Mouse (Mus musculus) midbrain, embryonic 13.5 days (tissue): ENCODE results near the gene Slc30a2. TPM values are rescaled to one million over a fixed set of nuclear protein-coding genes. Genes with fewer than 3 reads are reported as not detected.
"Not testable (repeated sequence)": the region's sequence is repeated elsewhere in the genome, so short reads cannot be mapped to it uniquely, and the experiment has no call there.

Source experiments
- ATAC-seq: fragments of 200-750 bp; cut with Nextera tagmentation; 2 replicates; pipeline ENCODE4 v1.8.0; 2017; ENCODE audit warnings: mild to moderate bottlenecking, moderate TSS enrichment, moderate library complexity
- H3K27ac ChIP-seq: fragments of 300-500 bp; sonication (generic); 2 replicates; pipeline ENCODE4 v1.5.1; 2015; ENCODE audit warnings: inconsistent platforms, mild to moderate bottlenecking, moderate library complexity
- H3K27me3 ChIP-seq: fragments of 300-500 bp; sonication (generic); 2 replicates; pipeline ENCODE4 v1.6.1; 2015; ENCODE audit warnings: mild to moderate bottlenecking, inconsistent platforms
- H3K36me3 ChIP-seq: fragments of 300-500 bp; sonication (generic); 2 replicates; pipeline ENCODE4 v1.6.1; 2015; ENCODE audit warnings: mild to moderate bottlenecking, inconsistent platforms
- H3K4me1 ChIP-seq: fragments of 300-500 bp; sonication (generic); replicated peaks from 2 replicates; pipeline ENCODE4 v1.6.1; 2015; ENCODE audit warnings: inconsistent platforms
- H3K4me2 ChIP-seq: fragments of 300-500 bp; sonication (generic); replicated peaks from 2 replicates; pipeline ENCODE4 v1.6.1; 2015; ENCODE audit warnings: moderate library complexity, mild to moderate bottlenecking, inconsistent platforms
- H3K4me3 ChIP-seq: fragments of 300-500 bp; sonication (generic); replicated peaks from 2 replicates; pipeline ENCODE4 v1.5.1; 2015; ENCODE audit warnings: mild to moderate bottlenecking, inconsistent platforms
- H3K9ac ChIP-seq: fragments of 300-500 bp; sonication (generic); replicated peaks from 2 replicates; pipeline ENCODE4 v1.6.1; 2015; ENCODE audit warnings: mild to moderate bottlenecking, inconsistent platforms
- H3K9me3 ChIP-seq: fragments of 300-500 bp; sonication (generic); 2 replicates; pipeline ENCODE4 v1.6.1; 2016; ENCODE audit warnings: mild to moderate bottlenecking, inconsistent platforms
- WGBS: fragments of 180-500 bp; shearing (Covaris S2); methylation state at CpG from one replicate; pipeline ENCODE4 v1.1.7; 2015; 5-methylcytosine and 5-hydroxymethylcytosine counted together
- polyA plus RNA-seq: library from polyadenylated mRNA; unstranded; fragments of >200 nt; fragmentation: Nextera tagmentation; extraction: Ambion mirVana; gene quantifications from 2 replicates; pipeline ENCODE4 v1.2.1, GENCODE M21; 2015

Gene Slc30a2
- polyA plus RNA-seq, 1 experiment from 2014 or later: 0.05 TPM

DNA sequence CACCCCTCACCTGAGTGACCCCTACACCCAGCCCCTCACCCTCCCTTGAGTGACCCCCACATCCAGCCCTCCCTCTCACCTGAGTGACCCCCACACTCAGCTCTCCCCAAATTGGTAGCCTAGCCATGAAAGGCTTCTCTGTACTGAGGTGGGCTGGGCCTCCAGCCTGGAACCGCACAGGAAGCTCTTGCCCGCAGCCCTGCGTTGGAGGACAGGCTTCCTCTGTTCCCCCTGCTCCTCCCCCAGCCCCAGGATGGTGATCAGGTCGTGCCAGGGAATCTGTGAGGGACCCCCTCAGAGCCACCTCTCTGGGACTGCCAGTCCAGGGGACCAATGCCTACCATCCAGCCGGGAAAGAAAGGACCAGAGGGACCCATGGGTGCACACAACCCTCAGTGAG is 22.3 kb downstream of the Slc30a2 start:
- WGBS: 61% methylated on average over 5 of the region's 5 CpGs
- no peak overlapping the region for H3K4me2 ChIP-seq
- H3K27me3 ChIP-seq: peaks cover 30% of the 10 kb centered on the region
- H3K9me3 ChIP-seq: no peaks in the 10 kb centered on the region
- no peaks in the 10 kb centered on the region for H3K36me3 ChIP-seq
- no peak overlapping the region for H3K4me3 ChIP-seq
- no peak overlapping the region for H3K27ac ChIP-seq
- ATAC-seq: no peak
- no peak overlapping the region for H3K9ac ChIP-seq
- H3K4me1 ChIP-seq: 0 out of 2 replicates have a peak, but pooled peaks cover 2% of the 10 kb centered on the region

DNA sequence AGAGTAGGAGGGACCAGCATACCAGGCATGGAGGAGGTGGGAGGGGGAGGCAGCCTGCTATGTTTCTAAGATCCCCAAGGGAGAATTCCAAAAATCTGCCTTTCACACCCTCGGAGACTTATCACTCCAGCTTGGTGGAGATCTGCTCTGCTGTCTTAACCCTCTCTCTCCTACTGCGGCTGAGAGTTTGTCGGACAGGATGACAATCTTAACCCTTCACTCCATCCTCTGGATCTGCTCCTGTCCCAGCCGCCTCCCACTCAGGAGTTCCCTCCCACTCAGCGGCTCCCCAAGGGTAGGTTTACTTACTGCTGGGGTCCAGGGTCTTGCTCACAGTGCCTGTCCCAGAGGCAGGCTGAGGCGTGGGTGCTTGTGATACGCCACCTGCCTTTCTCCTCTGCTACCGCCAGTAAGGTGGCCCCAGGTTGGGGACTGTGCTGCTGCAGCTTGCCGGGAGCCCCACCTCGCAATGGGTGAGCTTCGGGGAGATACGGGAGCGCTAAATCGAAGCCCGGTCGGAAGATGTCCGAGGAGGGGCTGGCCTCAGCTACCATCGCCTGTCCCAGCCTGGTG is 27.8 kb downstream of the Slc30a2 start:
- Histone ChIP-seq H3K9me3 (no peaks in the 10 kb centered on the region), H3K27ac (no peak overlapping the region), H3K4me3 (peak overlapping the region; percentile 53), H3K9ac (0 out of 2 replicates have a peak overlapping the region, but pooled peaks have one; percentile 33), H3K27me3 (peaks cover 51% of the 10 kb centered on the region), H3K4me1 (peaks cover 22% of the 10 kb centered on the region), H3K4me2 (peak overlapping the region; percentile 96), H3K36me3 (no peaks in the 10 kb centered on the region)
- ATAC-seq: no peak
- 3% methylated on average over 18 of the region's 18 CpGs for WGBS

DNA sequence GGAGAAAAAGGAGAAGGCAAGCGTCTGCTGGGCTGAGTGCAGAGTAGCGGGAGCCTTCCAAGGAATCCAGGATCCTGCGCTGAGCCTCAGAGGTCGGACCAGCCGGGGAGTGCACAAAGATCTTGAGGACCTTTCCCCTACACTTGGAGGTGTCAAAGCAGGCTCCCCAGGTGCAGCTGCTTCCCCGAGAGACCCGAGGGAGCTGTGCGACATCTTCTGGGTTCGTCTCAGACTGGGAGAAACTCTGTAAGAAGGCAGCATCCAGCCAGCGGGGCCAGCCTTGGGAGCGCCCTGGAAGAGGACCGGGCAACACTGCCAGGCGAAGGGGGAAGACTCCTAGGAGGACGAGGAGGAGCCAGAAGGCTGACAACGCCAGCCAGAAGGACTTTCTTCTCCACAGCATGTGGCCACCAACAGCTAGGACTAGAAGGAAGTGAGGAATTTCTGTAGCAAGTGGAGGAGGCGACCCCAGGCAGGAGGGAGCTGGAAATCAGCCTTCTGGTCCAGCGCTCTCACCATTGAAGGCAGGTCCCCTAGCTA is 28.4 kb downstream of the Slc30a2 start:
- Histone ChIP-seq H3K27ac (no peak overlapping the region), H3K9ac (0 out of 2 replicates have a peak overlapping the region, but pooled peaks have one; percentile 33), H3K4me3 (peak overlapping the region; percentile 53), H3K36me3 (no peaks in the 10 kb centered on the region), H3K9me3 (no peaks in the 10 kb centered on the region), H3K4me1 (peaks cover 22% of the 10 kb centered on the region), H3K4me2 (peak overlapping the region; percentile 96), H3K27me3 (peaks cover 48% of the 10 kb centered on the region)
- WGBS: under 1% methylated on average over 17 of the region's 17 CpGs
- no peak for ATAC-seq

DNA sequence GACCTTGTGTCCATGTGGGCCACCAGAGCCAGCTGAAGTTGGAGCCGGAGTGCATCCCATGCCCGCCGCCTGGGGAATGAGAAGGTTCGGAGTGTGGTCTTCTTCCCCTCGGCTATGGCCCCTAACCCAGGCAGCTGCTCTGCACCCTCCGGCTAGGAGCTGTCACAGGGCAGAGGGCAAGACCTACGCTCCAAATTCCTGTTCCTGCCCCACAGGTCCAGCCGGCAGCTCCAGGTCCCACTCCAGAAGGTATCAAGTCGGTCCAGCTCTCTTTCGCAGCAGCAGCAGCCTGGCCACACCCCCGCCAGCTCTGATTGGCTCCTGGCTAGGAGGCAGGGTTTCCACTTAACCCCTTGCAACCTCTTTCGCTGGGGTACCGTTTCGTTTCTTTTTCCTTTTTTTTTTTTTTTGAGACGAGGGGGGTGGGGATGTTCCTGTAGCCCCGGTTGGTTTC is 29.3 kb downstream of the Slc30a2 start:
- ATAC-seq: peak; percentile 89
- peak overlapping the region; percentile 58 for H3K9ac ChIP-seq
- peak overlapping the region; percentile 53 for H3K4me3 ChIP-seq
- H3K36me3 ChIP-seq: no peaks in the 10 kb centered on the region
- H3K27me3 ChIP-seq: peaks cover 48% of the 10 kb centered on the region
- H3K4me2 ChIP-seq: peak overlapping the region; percentile 96
- peaks cover 22% of the 10 kb centered on the region for H3K4me1 ChIP-seq
- no peak overlapping the region for H3K27ac ChIP-seq
- under 1% methylated on average over 16 of the region's 16 CpGs for WGBS
- no peaks in the 10 kb centered on the region for H3K9me3 ChIP-seq

DNA sequence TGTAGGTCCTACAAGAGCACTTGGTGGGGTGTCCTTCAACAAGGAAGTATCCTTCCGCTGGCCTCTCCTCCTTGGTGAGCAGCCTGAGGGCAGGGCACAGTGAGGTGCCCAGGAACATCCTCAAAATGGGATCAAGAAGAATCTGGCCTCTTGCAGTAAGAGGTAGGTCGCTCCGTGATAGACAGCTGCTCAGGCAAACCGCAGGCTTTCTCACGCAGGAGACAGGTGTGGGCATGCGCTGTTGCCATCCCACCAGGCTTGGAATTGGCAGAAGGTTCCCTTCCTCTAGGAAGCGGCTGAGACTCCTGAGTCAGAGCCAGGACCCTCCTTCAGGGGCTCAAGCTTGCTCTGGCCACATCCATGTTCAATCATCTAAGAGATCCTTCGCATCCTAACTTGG is 30.3 kb downstream of the Slc30a2 start:
- 76% methylated on average over 8 of the region's 8 CpGs for WGBS
- Histone ChIP-seq H3K4me1 (peaks cover 25% of the 10 kb centered on the region), H3K27me3 (peaks cover 40% of the 10 kb centered on the region), H3K9ac (no peak overlapping the region), H3K27ac (no peak overlapping the region), H3K9me3 (no peaks in the 10 kb centered on the region), H3K36me3 (no peaks in the 10 kb centered on the region), H3K4me2 (no peak overlapping the region), H3K4me3 (no peak overlapping the region)
- ATAC-seq: no peak

DNA sequence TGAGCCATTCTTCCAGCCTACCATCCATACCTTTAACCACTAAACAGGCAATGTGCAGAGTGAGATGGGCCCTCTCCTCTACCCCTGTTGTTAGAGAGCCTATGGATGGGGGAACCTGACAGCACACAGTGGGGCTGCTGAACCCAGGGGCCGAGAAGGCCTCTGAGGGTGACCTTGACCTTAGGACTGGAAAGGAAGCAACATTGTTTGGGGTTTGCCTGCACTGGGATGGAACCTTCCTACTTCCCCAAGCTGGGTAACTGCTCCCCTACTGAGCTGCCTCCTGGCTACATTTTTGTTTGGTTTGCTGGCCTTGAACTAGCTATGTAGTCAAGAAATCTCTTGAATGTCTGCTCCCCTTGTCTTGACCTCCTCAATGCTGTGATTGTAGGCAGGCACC is 31.3 kb downstream of the Slc30a2 start:
- Histone ChIP-seq H3K9ac (no peak overlapping the region), H3K27me3 (peaks cover 30% of the 10 kb centered on the region), H3K4me1 (peaks cover 25% of the 10 kb centered on the region), H3K36me3 (no peaks in the 10 kb centered on the region), H3K27ac (no peak overlapping the region), H3K4me3 (no peak overlapping the region), H3K4me2 (no peak overlapping the region), H3K9me3 (no peaks in the 10 kb centered on the region)
- 55% methylated on average over 1 of the region's 1 CpGs for WGBS
- ATAC-seq: no peak

DNA sequence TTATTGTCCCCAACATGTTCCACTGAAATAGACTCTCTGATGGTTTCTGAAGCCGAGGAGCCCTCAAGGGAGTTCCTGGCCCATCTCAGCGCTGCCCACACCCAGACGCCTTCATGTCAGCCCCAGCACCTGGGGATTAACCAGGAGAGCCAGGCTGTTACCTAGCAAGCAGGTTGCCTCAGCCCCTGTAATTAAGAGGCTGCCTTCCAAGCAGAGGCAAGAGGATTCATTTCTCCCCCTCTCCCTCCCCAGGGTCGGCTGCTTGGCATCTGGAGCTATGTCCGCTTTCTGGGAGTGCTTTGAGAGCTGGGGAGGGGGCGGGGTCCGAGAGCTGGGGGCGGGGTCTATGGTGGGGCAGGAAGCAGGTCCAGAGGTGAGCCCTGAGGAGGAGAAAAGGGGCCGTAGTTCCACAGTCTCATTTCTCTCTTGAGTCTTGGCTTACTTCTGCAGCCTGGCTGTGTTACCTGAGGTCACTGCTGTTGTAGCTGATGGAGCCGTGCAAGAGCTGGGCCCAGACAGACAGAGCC is 35.2 kb downstream of the Slc30a2 start:
- Histone ChIP-seq H3K36me3 (no peaks in the 10 kb centered on the region), H3K4me2 (no peak overlapping the region), H3K9ac (no peak overlapping the region), H3K4me3 (no peak overlapping the region), H3K4me1 (0 out of 2 replicates have a peak, but pooled peaks cover 2% of the 10 kb centered on the region), H3K27ac (no peak overlapping the region), H3K27me3 (no peaks in the 10 kb centered on the region), H3K9me3 (no peaks in the 10 kb centered on the region)
- no peak for ATAC-seq
- WGBS: 37% methylated on average over 10 of the region's 10 CpGs

DNA sequence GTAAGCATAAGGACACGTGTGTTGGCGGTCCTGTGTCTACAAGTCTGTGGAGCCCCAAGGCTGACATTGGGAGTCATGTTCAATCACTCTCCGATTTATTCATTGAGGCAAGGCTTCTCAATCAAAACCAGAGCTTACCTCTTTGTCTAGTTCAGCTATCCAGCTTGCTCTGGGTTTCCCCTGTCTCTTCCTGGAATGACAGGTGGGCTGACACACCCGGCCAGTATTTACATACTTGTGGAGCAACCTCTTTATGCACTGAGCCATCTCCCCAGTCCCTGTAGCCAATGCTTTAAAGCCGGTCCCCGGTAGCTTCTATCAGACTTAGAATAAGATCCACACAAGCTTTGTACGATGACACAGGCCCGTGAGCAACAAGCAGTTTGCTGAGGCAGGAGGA is 36.5 kb downstream of the Slc30a2 start:
- Histone ChIP-seq H3K4me3 (no peak overlapping the region), H3K4me2 (no peak overlapping the region), H3K9ac (no peak overlapping the region), H3K4me1 (0 out of 2 replicates have a peak, but pooled peaks cover 2% of the 10 kb centered on the region), H3K27ac (no peak overlapping the region), H3K9me3 (no peaks in the 10 kb centered on the region), H3K36me3 (no peaks in the 10 kb centered on the region), H3K27me3 (no peaks in the 10 kb centered on the region)
- 85% methylated on average over 8 of the region's 8 CpGs for WGBS
- ATAC-seq: no peak

DNA sequence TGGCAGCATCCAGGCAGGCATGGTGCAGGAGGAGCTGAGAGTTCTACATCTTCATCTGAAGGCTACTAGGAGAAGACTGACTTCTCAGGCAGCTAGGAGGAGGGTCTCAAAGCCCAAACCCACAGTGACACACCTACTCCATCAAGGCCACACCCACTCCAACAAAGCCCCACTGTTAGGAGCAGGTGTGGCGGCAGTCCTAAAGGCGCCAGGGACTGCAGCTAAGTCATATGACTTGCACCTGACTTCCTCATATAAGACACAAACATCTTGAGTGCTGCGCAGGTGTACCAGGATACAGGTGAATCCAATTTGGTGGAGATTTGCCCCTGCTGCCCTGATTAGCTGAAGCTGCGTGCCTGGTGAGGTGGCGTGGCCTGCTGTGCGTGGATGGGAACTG is 40.8 kb downstream of the Slc30a2 start, which contains the start of gene Extl1:
Extl1 (minus strand) TSS at position 101 of the 400 bp plus-strand sequence.
- ATAC-seq, H3K27ac ChIP-seq, H3K36me3 ChIP-seq, H3K4me2 ChIP-seq, H3K4me1 ChIP-seq, H3K9me3 ChIP-seq, H3K27me3 ChIP-seq, H3K4me3 ChIP-seq, H3K9ac ChIP-seq: not testable (repeated sequence)
- 91% methylated on average over 2 of the region's 6 CpGs for WGBS

DNA sequence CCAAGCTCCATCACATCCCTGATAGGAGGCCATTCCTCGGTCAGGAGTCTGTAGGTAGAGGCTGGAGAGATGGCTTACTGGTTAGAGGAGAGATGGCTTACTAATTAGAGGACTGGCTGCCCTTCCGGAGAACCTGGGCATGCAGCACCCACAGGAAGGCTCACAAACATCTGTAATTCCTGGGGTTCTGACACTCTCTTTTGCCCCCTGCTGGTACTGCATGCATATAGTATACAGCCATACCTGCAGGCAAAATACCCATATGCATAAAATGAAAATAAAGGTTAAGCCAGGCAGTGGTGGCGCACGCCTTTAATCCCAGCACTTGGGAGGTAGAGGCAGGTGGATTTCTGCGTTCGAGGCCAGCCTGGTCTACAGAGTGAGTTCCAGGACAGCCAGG is 44.3 kb downstream of the Slc30a2 start:
- WGBS: 75% methylated on average over 6 of the region's 6 CpGs
- H3K4me1 ChIP-seq: no peaks in the 10 kb centered on the region

DNA sequence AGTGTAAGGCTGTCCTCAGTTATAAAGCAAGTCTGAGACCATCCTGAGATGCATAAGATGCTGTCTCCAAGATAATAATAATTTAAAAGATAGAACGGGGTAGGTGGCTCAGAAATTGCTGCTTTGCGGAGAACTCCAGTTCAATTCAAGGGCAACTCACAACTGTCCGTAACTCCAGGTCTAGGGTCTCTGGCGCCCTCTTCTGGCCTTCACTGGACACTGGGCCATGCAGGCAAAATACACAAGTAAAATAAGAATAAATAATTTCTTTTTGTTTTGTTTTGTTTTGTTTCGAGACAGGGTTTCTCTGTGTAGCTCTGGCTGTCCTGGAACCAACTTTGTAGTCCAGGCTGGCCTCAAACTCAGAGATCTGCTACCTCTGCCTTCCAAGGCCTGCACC is 45.4 kb downstream of the Slc30a2 start:
- no peak for ATAC-seq
- Histone ChIP-seq H3K27me3 (no peaks in the 10 kb centered on the region), H3K27ac (no peak overlapping the region), H3K9ac (no peak overlapping the region), H3K36me3 (no peaks in the 10 kb centered on the region), H3K4me3 (no peak overlapping the region), H3K9me3 (no peaks in the 10 kb centered on the region), H3K4me1 (no peaks in the 10 kb centered on the region; the same call in 1 of the 2 replicates), H3K4me2 (no peak overlapping the region)
- WGBS: 13% methylated on average over 5 of the region's 5 CpGs

More for the DNA sequence above, 44.3 kb downstream of the Slc30a2 start:
- no peaks in the 10 kb centered on the region for H3K27me3 ChIP-seq
- no peak overlapping the region for H3K27ac ChIP-seq
- no peak overlapping the region for H3K4me3 ChIP-seq
- no peak overlapping the region for H3K4me2 ChIP-seq
- no peak for ATAC-seq
- no peaks in the 10 kb centered on the region for H3K36me3 ChIP-seq
- H3K9ac ChIP-seq: no peak overlapping the region
- no peaks in the 10 kb centered on the region for H3K9me3 ChIP-seq

DNA sequence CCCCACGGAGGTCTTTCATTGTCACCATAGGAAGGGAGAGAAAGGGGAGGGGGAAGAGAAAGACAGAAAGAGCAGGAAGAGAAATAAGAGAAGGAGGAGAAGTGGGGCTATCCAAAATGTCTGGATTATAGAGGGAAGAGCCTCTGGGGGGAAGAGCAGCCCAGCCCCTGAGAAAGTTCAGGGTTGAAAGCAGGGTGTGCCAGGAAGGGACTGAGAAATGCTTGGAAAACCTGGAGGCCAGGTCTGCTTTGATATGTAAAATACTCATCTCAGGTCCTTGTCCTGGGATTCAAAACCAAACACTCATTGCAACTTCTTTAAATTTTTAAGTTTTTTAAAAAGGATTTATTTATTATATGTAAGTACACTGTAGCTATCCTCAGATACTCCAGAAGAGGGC is 48.7 kb downstream of the Slc30a2 start:
- no peak for ATAC-seq
- Histone ChIP-seq H3K9ac (no peak overlapping the region), H3K27me3 (no peaks in the 10 kb centered on the region), H3K4me1 (peaks cover 3% of the 10 kb centered on the region), H3K4me2 (no peak overlapping the region), H3K36me3 (no peaks in the 10 kb centered on the region), H3K9me3 (no peaks in the 10 kb centered on the region), H3K27ac (no peak overlapping the region), H3K4me3 (no peak overlapping the region)
- WGBS: 87% methylated on average over 1 of the region's 1 CpGs
